Mouse (Mus musculus) ES-E14 (cell line): ENCODE measurements at regions not wholly inside any gene's neighbourhood (a gene's known extent, or its start where the extent isn't known, plus 50 kb on each side); places are given as distances from the start of the nearest gene placed in this dataset.

Experiments
- CHD2 ChIP-seq: IDR thresholded peaks from 2 replicates; pipeline ENCODE4 v1.6.1; 2014; ENCODE audit warnings: mild to moderate bottlenecking, low read depth, low read length, inconsistent platforms
- HCFC1 ChIP-seq: IDR thresholded peaks from 2 replicates; pipeline ENCODE4 v1.6.1; 2012; ENCODE audit warnings: low read length, inconsistent platforms, borderline replicate concordance; ENCODE audit not compliant: insufficient read depth
- MAFK ChIP-seq: IDR thresholded peaks from 2 replicates; pipeline ENCODE4 v1.6.1; 2014; ENCODE audit warnings: mild to moderate bottlenecking, low read depth, low read length, inconsistent platforms; ENCODE audit not compliant: insufficient read depth
- ZNF384 ChIP-seq: IDR thresholded peaks from 2 replicates; pipeline ENCODE4 v1.6.1; 2012; ENCODE audit warnings: low read depth, low read length, inconsistent platforms

GRCm38 (mm10) chr13:79285478-79285877, 1085.9 kb upstream of the Nr2f1 start:
- no peak for TF ChIP-seq MAFK
- TF ChIP-seq ZNF384 = no peak
- no peak for TF ChIP-seq HCFC1
- no peak for TF ChIP-seq CHD2
